Mouse (Mus musculus) cortical plate, adult 2 months (tissue): ENCODE results near the gene Phospho1.

ENCODE experiments used
- CTCF ChIP-seq: fragments of 200-500 bp; IDR thresholded peaks from 2 replicates; pipeline ENCODE4 v1.5.1; 2011; ENCODE audit warnings: mild to moderate bottlenecking, control low read depth, low read length; ENCODE audit not compliant: insufficient read depth; ENCODE audit errors: extremely low read depth
- POLR2A ChIP-seq: fragments of 200-500 bp; IDR thresholded peaks from 2 replicates; pipeline ENCODE4 v1.6.1; 2011; ENCODE audit warnings: mild to moderate bottlenecking, low read length, control low read depth; ENCODE audit not compliant: insufficient read depth; ENCODE audit errors: extremely low read depth

GRCm38 (mm10) chr11:95840694-95841497, 16.6 kb downstream of the Phospho1 start:
- TF ChIP-seq CTCF = no peak
- no peak for TF ChIP-seq POLR2A
